Mouse (Mus musculus) midbrain, embryonic 11.5 days (tissue): ENCODE results near the gene Pip5k1a. TPM values are rescaled to one million over a fixed set of nuclear protein-coding genes. Genes with fewer than 3 reads are reported as not detected.
"Not testable (repeated sequence)": the region's sequence is repeated elsewhere in the genome, so short reads cannot be mapped to it uniquely, and the experiment has no call there.

Source experiments
- ATAC-seq: fragments of 200-750 bp; cut with Nextera tagmentation; 2 replicates; pipeline ENCODE4 v1.8.0; 2017; ENCODE audit warnings: moderate TSS enrichment, moderate library complexity; ENCODE audit not compliant: low FRiP score
- DNase-seq: peaks from one replicate; pipeline ENCODE4 v3.0.0; 2015; ENCODE audit warnings: low spot score; ENCODE audit errors: missing footprints
- H3K27ac ChIP-seq: fragments of 300-500 bp; sonication (generic); 2 replicates; pipeline ENCODE4 v1.5.1; 2014; ENCODE audit warnings: low read depth, low read length
- H3K27me3 ChIP-seq: fragments of 300-500 bp; sonication (generic); 2 replicates; pipeline ENCODE4 v1.6.1; 2014; ENCODE audit warnings: mild to moderate bottlenecking, low read length, moderate library complexity, mixed read lengths; ENCODE audit not compliant: control insufficient read depth, insufficient read depth
- H3K36me3 ChIP-seq: fragments of 300-500 bp; sonication (generic); 2 replicates; pipeline ENCODE4 v1.6.1; 2014; ENCODE audit warnings: mild to moderate bottlenecking, low read length, moderate library complexity, mixed read lengths; ENCODE audit not compliant: control insufficient read depth, insufficient read depth
- H3K4me1 ChIP-seq: fragments of 300-500 bp; sonication (generic); 2 replicates; pipeline ENCODE4 v1.6.1; 2014; ENCODE audit warnings: low read length; ENCODE audit not compliant: control insufficient read depth, insufficient read depth
- H3K4me2 ChIP-seq: fragments of 300-500 bp; sonication (generic); 2 replicates; pipeline ENCODE4 v1.6.1; 2014; ENCODE audit warnings: mild to moderate bottlenecking, moderate library complexity
- H3K4me3 ChIP-seq: fragments of 300-500 bp; sonication (generic); 2 replicates; pipeline ENCODE4 v1.5.1; 2014; ENCODE audit warnings: low read depth, low read length
- H3K9ac ChIP-seq: fragments of 300-500 bp; sonication (generic); 2 replicates; pipeline ENCODE4 v1.6.1; 2014; ENCODE audit warnings: low read length
- H3K9me3 ChIP-seq: fragments of 300-500 bp; sonication (generic); 2 replicates; pipeline ENCODE4 v1.6.1; 2016; ENCODE audit warnings: low read length; ENCODE audit not compliant: control insufficient read depth
- WGBS: fragments of 180-500 bp; shearing (Covaris S2); extraction: QIAGEN DNeasy Blood & Tissue Kit; methylation state at CpG from one replicate; pipeline ENCODE4 v1.1.7; 2014; 5-methylcytosine and 5-hydroxymethylcytosine counted together
- polyA plus RNA-seq: library from polyadenylated mRNA; unstranded; fragments of >200 nt; fragmentation: Nextera tagmentation; extraction: Ambion mirVana; gene quantifications from 2 replicates; pipeline ENCODE4 v1.2.1, GENCODE M21; 2014

Pip5k1a gene
- polyA plus RNA-seq, 1 experiment from 2014 or later = 15.1 TPM

GRCm38 (mm10) chr3:95042166-95042837 lies 64.4 kb downstream of the Pip5k1a start, which contains the start of gene Psmd4:
TSS of gene Psmd4 (minus strand) at chr3:95042614.
- ATAC-seq (peak; percentile 99), DNase-seq (peak; percentile 100)
- Histone ChIP-seq H3K27ac (no peak within 1 kb of the TSS), H3K4me1 (peaks cover 5% of the 10 kb centered on the region), H3K9me3 (no peaks in the 10 kb centered on the region), H3K4me3 (peak within 1 kb of the TSS; percentile 61), H3K36me3 (no peaks in the 10 kb centered on the region), H3K27me3 (no peaks in the 10 kb centered on the region), H3K4me2 (peak within 1 kb of the TSS; percentile 49), H3K9ac (peak within 1 kb of the TSS; percentile 68)
- under 1% methylated on average over 36 of the region's 36 CpGs for WGBS

- H3K4me3 ChIP-seq = peak overlapping the region; percentile 61
- H3K9ac ChIP-seq = peak overlapping the region; percentile 68
- no peaks in the 10 kb centered on the region for H3K27me3 ChIP-seq
- H3K4me2 ChIP-seq = peak overlapping the region; percentile 49
- 19% methylated on average over 3 of the region's 3 CpGs for WGBS
- H3K27ac ChIP-seq = no peak overlapping the region
- no peak for DNase-seq
- H3K4me1 ChIP-seq = peaks cover 5% of the 10 kb centered on the region
- no peaks in the 10 kb centered on the region for H3K9me3 ChIP-seq
- no peak for ATAC-seq
- no peaks in the 10 kb centered on the region for H3K36me3 ChIP-seq
Measured at GRCm38 (mm10) chr3:95041625-95042024, 65.1 kb downstream of the Pip5k1a start.

- H3K27ac ChIP-seq = no peak overlapping the region
- no peak overlapping the region for H3K9ac ChIP-seq
- H3K36me3 ChIP-seq = peaks cover 30% of the 10 kb centered on the region
- no peak for ATAC-seq
- H3K9me3 ChIP-seq = no peaks in the 10 kb centered on the region
- no peak overlapping the region for H3K4me2 ChIP-seq
- no peak overlapping the region for H3K4me3 ChIP-seq
- no peaks in the 10 kb centered on the region for H3K4me1 ChIP-seq
- no peaks in the 10 kb centered on the region for H3K27me3 ChIP-seq
- no peak for DNase-seq
- 77% methylated on average over 3 of the region's 3 CpGs for WGBS
Measured at GRCm38 (mm10) chr3:95029953-95030352, 76.8 kb downstream of the Pip5k1a start.

- H3K27me3 ChIP-seq, H3K9ac ChIP-seq, H3K27ac ChIP-seq, ATAC-seq, DNase-seq, H3K4me3 ChIP-seq, H3K9me3 ChIP-seq, H3K4me2 ChIP-seq, H3K4me1 ChIP-seq: not testable (repeated sequence)
- H3K36me3 ChIP-seq = peaks cover 25% of the 10 kb centered on the region
- WGBS = 69% methylated on average over 3 of the region's 3 CpGs
Measured at GRCm38 (mm10) chr3:95029291-95029827, 77.4 kb downstream of the Pip5k1a start.

- Histone ChIP-seq H3K4me2 (no peak overlapping the region), H3K4me1 (no peaks in the 10 kb centered on the region), H3K27ac (no peak overlapping the region), H3K9me3 (no peaks in the 10 kb centered on the region), H3K4me3 (no peak overlapping the region), H3K27me3 (no peaks in the 10 kb centered on the region), H3K9ac (no peak overlapping the region), H3K36me3 (peaks cover 22% of the 10 kb centered on the region)
- DNase-seq (no peak), ATAC-seq (no peak)
- 94% methylated on average over 3 of the region's 3 CpGs for WGBS
Measured at GRCm38 (mm10) chr3:95028603-95029002, 78.1 kb downstream of the Pip5k1a start.

GRCm38 (mm10) chr3:95027701-95028100 lies 79.0 kb downstream of the Pip5k1a start:
- H3K9ac ChIP-seq = no peak overlapping the region
- no peaks in the 10 kb centered on the region for H3K27me3 ChIP-seq
- no peak overlapping the region for H3K27ac ChIP-seq
- no peak overlapping the region for H3K4me3 ChIP-seq
- no peaks in the 10 kb centered on the region for H3K9me3 ChIP-seq
- no peaks in the 10 kb centered on the region for H3K4me1 ChIP-seq
- no peak overlapping the region for H3K4me2 ChIP-seq
- 77% methylated on average over 5 of the region's 5 CpGs for WGBS
- DNase-seq (no peak), ATAC-seq (0 out of 2 replicates have a peak, but pooled peaks have one; percentile 47)
- H3K36me3 ChIP-seq = peaks cover 13% of the 10 kb centered on the region

- H3K9ac ChIP-seq = no peak overlapping the region
- no peaks in the 10 kb centered on the region for H3K27me3 ChIP-seq
- H3K27ac ChIP-seq = no peak overlapping the region
- WGBS = 67% methylated on average over 5 of the region's 5 CpGs
- ATAC-seq = no peak
- H3K4me2 ChIP-seq = no peak overlapping the region
- DNase-seq = no peak
- no peak overlapping the region for H3K4me3 ChIP-seq
- no peaks in the 10 kb centered on the region for H3K9me3 ChIP-seq
- no peaks in the 10 kb centered on the region for H3K4me1 ChIP-seq
- H3K36me3 ChIP-seq = peaks cover 9% of the 10 kb centered on the region; the same call in 1 of the 2 replicates
Measured at GRCm38 (mm10) chr3:95027057-95027645, 79.6 kb downstream of the Pip5k1a start.

GRCm38 (mm10) chr3:95025202-95025601 lies 81.5 kb downstream of the Pip5k1a start:
- Histone ChIP-seq H3K4me2 (no peak overlapping the region), H3K4me1 (no peaks in the 10 kb centered on the region), H3K27me3 (no peaks in the 10 kb centered on the region), H3K27ac (no peak overlapping the region), H3K9ac (no peak overlapping the region), H3K4me3 (no peak overlapping the region), H3K36me3 (no peaks in the 10 kb centered on the region), H3K9me3 (no peaks in the 10 kb centered on the region)
- 44% methylated on average over 5 of the region's 5 CpGs for WGBS
- DNase-seq = no peak
- no peak for ATAC-seq

GRCm38 (mm10) chr3:95024551-95024950 lies 82.2 kb downstream of the Pip5k1a start:
- Histone ChIP-seq H3K36me3 (no peaks in the 10 kb centered on the region), H3K9ac (no peak overlapping the region), H3K27me3 (no peaks in the 10 kb centered on the region), H3K4me1 (no peaks in the 10 kb centered on the region), H3K27ac (no peak overlapping the region), H3K4me2 (no peak overlapping the region), H3K4me3 (no peak overlapping the region), H3K9me3 (no peaks in the 10 kb centered on the region)
- DNase-seq = peak; percentile 88
- 34% methylated on average over 11 of the region's 11 CpGs for whole genome bisulfite sequencing
- ATAC-seq = no peak
